Mouse (Mus musculus) small intestine, adult 2 months (tissue): ENCODE data around the gene Lrsam1.

Experiments
- CTCF ChIP-seq: fragments of 200-500 bp; IDR thresholded peaks from 2 replicates; pipeline ENCODE4 v1.5.1; 2012; ENCODE audit warnings: low read depth, mild to moderate bottlenecking, control low read depth, inconsistent platforms, low read length, moderate library complexity, mixed read lengths; ENCODE audit not compliant: insufficient replicate concordance, insufficient read length; ENCODE audit errors: extremely low read depth
- POLR2A ChIP-seq: fragments of 200-500 bp; IDR thresholded peaks from 2 replicates; pipeline ENCODE4 v1.6.1; 2012; ENCODE audit warnings: low read depth, mild to moderate bottlenecking, control low read depth, inconsistent platforms, low read length, moderate library complexity

DNA sequence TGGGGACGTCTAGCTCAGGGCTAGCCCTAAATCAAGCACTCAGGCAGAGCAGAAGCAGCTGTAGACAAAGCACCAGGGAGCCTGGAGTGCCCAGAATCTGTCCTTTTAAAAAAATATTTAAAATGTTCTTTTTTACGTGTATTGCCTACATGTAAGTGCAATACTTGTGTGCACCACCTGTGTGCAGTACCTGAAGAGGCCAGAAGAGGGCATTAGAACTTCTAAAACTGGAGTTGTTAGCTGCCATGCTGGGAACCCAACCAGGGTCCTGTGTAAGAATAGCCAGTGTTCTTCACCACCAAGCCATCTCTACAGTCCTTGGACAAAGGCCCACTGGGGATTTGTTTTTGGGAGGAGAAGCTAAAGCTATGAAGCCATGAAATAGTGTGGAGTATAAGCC lies 6.8 kb downstream of the Lrsam1 start:
- TF ChIP-seq CTCF (no peak), POLR2A (no peak)
